Mouse (Mus musculus): ENCODE measurements at regions not wholly inside any gene's neighbourhood (a gene's known extent, or its start where the extent isn't known, plus 50 kb on each side); places are given as distances from the start of the nearest gene placed in this dataset.

- TF ChIP-seq GATA1 (IDR thresholded peaks at IDR 0.05; ENCODE audit: borderline replicate concordance, low read length) (no peak), FLI1 (IDR thresholded peaks at IDR 0.05; ENCODE audit: low read length) (no peak)
These were observed 198.4 kb upstream of the Lrfn2 start for GRCm38 (mm10) chr17:48733801-48734200.

Measured in megakaryocyte, embryonic 14.5 days (primary cell).